Mouse (Mus musculus): ENCODE measurements around the gene Art1. TPM values are rescaled to one million over a fixed set of nuclear protein-coding genes. Genes with fewer than 3 reads are reported as not detected.

Art1 gene
- total RNA-seq, 2 experiments from 2014 or later = not detected

DNA sequence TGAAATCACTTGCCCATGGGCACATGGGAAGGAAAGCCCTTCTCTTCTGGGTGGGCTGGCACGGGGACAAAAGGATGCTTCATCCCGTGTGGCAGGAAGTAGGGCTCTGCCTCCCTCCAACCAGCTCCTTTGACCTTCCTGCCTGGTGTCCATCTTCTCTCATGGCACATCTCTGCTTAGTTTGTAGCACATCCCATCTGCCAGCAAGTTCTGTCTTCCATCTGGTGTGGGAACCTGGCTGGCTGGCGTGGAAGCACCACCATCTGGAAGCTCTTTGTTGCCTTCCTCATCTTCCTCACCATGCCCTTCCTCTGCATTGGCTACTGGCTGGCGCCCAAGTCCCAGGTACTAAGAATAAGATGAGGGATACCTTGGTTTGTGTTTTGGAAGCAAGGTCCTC, 14.2 kb upstream of the Art1 start:
- no peak overlapping the region for H3K4me3 ChIP-seq
- peak in 1 of 2 experiments; percentile 22 for DNase-seq (ENCODE audit: low spot score in 2 of 2)
- no peak overlapping the region for H3K27ac ChIP-seq
- TF ChIP-seq CTCF (conservative IDR thresholded peaks at IDR 0.05) = no peak

DNA sequence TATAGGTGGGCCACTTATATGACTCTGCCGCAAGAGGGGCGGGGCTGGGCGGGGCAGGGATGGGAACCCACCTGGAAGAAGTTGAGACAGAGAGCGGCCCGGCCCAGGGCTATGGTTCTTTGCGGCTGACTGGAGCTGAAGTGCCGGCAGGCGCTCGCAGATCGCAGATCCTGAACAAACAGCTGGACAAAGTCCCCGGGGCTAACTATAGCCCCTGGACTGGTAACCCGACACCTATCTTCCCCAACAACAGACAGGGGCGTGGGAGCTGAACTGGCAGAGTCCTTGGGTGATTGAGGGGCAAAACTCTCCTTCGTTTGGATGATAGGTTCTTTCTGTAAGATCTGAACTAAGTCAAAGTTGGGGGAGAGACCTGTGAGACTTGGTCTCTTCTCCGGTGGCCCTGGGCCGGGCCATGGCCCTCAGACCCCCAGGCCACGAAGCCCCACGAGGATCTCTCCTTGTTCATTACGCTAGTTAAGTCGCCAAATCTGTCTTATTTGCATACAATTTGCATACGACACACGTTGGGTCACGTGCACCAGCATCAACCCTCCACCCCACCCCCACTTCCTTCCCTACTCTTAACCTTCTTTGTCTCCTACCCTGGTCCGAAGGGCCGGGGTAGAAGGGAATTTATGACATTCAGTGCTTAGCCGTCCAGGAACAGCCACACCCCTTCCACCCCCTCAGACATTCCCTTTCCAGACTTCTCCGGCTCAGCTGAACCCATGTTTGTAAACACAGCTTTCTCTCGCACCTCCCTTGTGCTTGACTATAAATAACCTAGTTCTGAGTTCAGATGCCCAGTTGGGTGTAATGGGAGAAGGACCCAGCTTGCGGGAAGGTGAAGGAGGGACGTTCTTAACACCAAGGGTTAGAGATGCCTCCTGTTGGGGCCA, 1.5 kb upstream of the Art1 start:
- peak overlapping the region; percentile 17; the same call in 1 of the 2 replicates for H3K4me3 ChIP-seq
- TF ChIP-seq CTCF (conservative IDR thresholded peaks at IDR 0.05) = no peak
- DNase-seq (ENCODE audit: low spot score in 2 of 2) = no peak
- no peak overlapping the region for H3K27ac ChIP-seq

DNA sequence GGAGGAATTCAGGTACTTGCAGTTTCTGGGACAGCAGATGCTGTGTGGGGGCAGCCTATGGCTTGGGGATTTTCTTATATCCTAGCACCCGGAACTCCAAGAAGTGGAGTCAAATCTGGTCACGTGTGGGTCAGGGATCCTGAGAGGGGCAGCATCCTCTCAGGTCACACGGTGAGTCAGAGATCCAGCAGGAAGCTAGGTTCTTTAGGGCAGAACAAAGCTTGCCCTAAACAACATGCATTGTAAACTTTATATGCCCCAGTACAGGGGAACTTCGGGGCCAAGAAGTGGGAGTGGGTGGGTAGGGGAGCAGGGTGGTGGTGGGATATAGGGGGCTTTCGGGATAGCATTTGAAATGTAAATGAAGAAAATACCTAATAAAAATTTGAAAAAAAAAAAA, 675 bp upstream of the Art1 start:
- DNase-seq (ENCODE audit: low spot score in 2 of 2) = no peak
- no peak overlapping the region for H3K27ac ChIP-seq
- H3K4me3 ChIP-seq = no peak overlapping the region
- TF ChIP-seq CTCF (conservative IDR thresholded peaks at IDR 0.05) = no peak

DNA sequence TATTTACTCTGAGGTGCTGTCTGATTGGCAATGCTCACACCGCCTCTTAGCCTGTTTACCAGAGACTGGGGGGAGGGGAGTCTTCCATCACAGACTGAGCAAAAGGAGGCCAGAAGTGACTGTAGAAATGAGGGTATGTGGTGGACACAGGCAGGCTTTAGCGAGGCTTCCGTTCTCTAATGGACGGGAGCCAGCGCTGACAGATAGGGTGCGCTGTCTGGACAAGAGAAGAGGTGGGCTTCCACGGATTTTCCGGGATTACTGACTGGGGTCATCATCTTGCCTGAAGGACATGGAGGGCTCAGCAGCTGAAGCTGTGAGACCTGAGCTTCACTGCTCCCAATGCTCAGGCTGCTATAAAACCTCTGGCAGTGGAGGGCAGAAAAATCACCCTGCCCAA, 698 bp downstream of the Art1 start:
- H3K27ac ChIP-seq = no peak overlapping the region
- no peak for DNase-seq (ENCODE audit: low spot score in 2 of 2)
- TF ChIP-seq CTCF (conservative IDR thresholded peaks at IDR 0.05) = no peak
- no peak overlapping the region for H3K4me3 ChIP-seq

DNA sequence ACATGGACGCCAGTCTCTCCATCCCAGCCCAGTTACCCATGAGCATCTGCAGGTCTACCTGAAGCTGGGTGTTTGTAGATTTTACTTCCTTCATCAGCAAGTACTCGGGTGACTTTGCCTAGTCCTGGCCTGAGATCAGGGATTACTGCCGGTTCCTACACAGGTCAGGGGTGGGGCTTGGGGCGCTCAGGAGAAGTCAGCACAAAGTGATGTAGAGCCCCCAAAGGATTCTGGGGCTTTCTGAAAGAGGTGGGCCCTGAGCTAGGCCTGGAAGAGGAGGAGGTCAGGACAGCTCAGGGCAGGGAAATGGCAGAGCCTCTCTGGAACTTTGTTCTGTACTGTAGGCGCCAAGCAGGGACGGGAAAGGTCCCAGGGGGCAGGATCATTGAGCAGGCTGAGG, 1.2 kb downstream of the Art1 start:
- no peak for DNase-seq (ENCODE audit: low spot score in 2 of 2)
- H3K27ac ChIP-seq = no peak overlapping the region
- no peak overlapping the region for H3K4me3 ChIP-seq
- no peak for TF ChIP-seq CTCF (conservative IDR thresholded peaks at IDR 0.05)

DNA sequence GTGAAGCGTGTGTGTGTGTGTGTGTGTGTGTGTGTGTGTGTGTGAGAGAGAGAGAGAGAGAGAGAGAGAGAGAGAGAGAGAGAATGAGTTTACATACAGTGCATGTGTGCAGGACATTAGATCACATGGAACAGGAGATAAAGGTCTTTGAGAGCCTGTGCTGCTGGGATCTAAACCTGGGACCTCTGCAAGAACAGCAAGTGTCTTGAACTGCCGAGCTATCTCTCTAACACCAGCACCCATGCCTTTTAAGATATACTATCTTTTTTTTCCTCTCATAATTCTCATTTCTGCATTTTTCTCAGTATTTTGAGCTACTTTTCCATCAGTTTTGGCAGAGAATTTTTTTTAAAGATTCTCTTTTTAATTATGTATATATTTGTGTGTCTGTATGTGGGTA, 2.0 kb downstream of the Art1 start:
- TF ChIP-seq CTCF (conservative IDR thresholded peaks at IDR 0.05) = no peak
- Histone ChIP-seq H3K27ac (no peak overlapping the region), H3K4me3 (no peak overlapping the region)
- DNase-seq (ENCODE audit: low spot score in 2 of 2) = no peak

GRCm38 (mm10) chr7:102104126-102104525, 2.6 kb downstream of the Art1 start:
- Histone ChIP-seq H3K4me3 (no peak overlapping the region), H3K27ac (no peak overlapping the region)
- no peak for DNase-seq (ENCODE audit: low spot score in 2 of 2)
- TF ChIP-seq CTCF (conservative IDR thresholded peaks at IDR 0.05) = no peak

DNA sequence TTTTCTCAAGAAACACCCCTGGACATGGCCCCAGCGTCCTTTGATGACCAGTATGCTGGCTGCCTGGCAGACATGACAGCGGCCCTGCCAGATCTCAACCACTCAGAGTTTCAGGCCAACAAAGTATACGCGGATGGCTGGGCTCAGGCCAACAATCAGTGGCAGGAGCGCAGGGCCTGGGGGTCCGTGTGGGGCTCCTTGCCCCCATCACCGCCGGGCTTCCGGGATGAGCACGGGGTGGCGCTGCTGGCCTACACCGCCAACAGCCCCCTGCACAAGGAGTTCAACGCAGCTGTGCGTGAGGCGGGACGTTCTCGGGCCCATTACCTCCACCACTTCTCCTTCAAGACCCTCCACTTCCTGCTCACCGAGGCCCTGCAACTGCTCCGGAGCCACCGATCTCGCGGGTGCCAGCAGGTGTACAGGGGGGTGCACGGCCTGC, 5.2 kb downstream of the Art1 start:
- Histone ChIP-seq H3K4me3 (peak overlapping the region; percentile 39), H3K27ac (no peak overlapping the region)
- DNase-seq (ENCODE audit: low spot score in 2 of 2) = no peak
- 0 out of 2 replicates have a peak, but pooled peaks have one; percentile 15 for TF ChIP-seq CTCF (conservative IDR thresholded peaks at IDR 0.05)

- no peak for DNase-seq (ENCODE audit: low spot score in 2 of 2)
- TF ChIP-seq CTCF (conservative IDR thresholded peaks at IDR 0.05) = no peak
- H3K4me3 ChIP-seq = no peak overlapping the region
- H3K27ac ChIP-seq = no peak overlapping the region
These were observed 6.7 kb downstream of the Art1 start for GRCm38 (mm10) chr7:102108206-102108605.

- TF ChIP-seq CTCF (conservative IDR thresholded peaks at IDR 0.05) = no peak
- no peak for DNase-seq (ENCODE audit: low spot score in 2 of 2)
- Histone ChIP-seq H3K4me3 (no peak within 1 kb of the TSS), H3K27ac (no peak within 1 kb of the TSS)
These were observed 7.6 kb downstream of the Art1 start, which contains the start of gene Art5 for GRCm38 (mm10) chr7:102109171-102109570. Gene Art5 (minus strand): TSS chr7:102109489.

GRCm38 (mm10) chr7:102109746-102110145, 8.2 kb downstream of the Art1 start:
- Histone ChIP-seq H3K27ac (no peak overlapping the region), H3K4me3 (no peak overlapping the region)
- no peak for DNase-seq (ENCODE audit: low spot score in 2 of 2)
- TF ChIP-seq CTCF (conservative IDR thresholded peaks at IDR 0.05) = no peak

DNA sequence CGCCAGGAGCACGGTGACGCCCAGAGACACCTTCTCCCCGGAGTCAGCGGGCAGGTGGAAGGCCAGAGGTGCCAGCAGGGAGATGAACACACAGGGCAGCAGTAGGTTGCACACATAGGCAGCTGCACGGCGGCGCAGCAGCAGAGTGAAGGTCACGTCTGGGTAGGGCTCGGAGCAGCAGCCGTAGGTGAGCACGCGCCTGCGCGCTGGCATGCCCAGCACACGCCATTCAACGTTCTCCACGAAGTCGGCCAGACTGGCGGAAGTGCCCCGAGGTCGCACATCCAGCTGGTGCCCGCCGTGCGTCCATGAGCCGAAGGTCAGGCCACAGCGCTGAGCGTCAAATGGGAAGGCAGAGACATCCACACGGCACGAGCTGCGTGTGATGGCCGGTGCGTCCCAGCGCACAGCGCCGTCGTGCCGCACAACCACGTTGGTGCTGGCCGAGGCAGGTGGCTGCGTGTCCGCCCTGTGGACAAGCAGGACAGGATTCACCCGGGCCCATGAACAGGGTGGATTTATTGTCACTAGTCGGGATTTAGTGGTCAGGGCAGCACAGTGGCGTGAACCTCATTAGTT, 11.7 kb downstream of the Art1 start:
- Histone ChIP-seq H3K4me3 (no peak overlapping the region), H3K27ac (no peak overlapping the region)
- TF ChIP-seq CTCF (conservative IDR thresholded peaks at IDR 0.05) = no peak
- no peak for DNase-seq (ENCODE audit: low spot score in 2 of 2)

GRCm38 (mm10) chr7:102116579-102117331, 15.2 kb downstream of the Art1 start, which contains the start of gene Chrna10:
Gene Chrna10 (minus strand): TSS chr7:102116828.
- DNase-seq (ENCODE audit: low spot score in 2 of 2) = no peak
- Histone ChIP-seq H3K4me3 (no peak within 1 kb of the TSS), H3K27ac (no peak within 1 kb of the TSS)
- no peak for TF ChIP-seq CTCF (conservative IDR thresholded peaks at IDR 0.05)

All from layer of hippocampus, adult 2 months (tissue).